Mouse (Mus musculus): ENCODE measurements around the gene Tuba1a.

- TF ChIP-seq CTCF (IDR thresholded peaks at IDR 0.05; ENCODE audit: low read depth) = 0 out of 2 replicates have a peak, but pooled peaks have one; percentile 14
- no peak for TF ChIP-seq EP300 (IDR thresholded peaks at IDR 0.05; ENCODE audit: low read depth)
Observed at GRCm38 (mm10) chr15:98901530-98901929, 52.0 kb downstream of the Tuba1a start.
